Mouse (Mus musculus) embryonic facial prominence, embryonic 14.5 days (tissue): ENCODE results near the gene Ankrd27. TPM values are rescaled to one million over a fixed set of nuclear protein-coding genes. Genes with fewer than 3 reads are reported as not detected.
"Not testable (repeated sequence)": the region's sequence is repeated elsewhere in the genome, so short reads cannot be mapped to it uniquely, and the experiment has no call there.

ENCODE experiments used
- ATAC-seq: fragments of 200-750 bp; cut with Nextera tagmentation; 2 replicates; pipeline ENCODE4 v1.8.0; 2017; ENCODE audit warnings: low read depth, moderate number of reproducible peaks, moderate TSS enrichment
- DNase-seq: peaks from one replicate; pipeline ENCODE4 v3.0.0-alpha.2; 2015; ENCODE audit warnings: low spot score
- H3K27ac ChIP-seq: fragments of 300-500 bp; sonication (generic); replicated peaks from 2 replicates; pipeline ENCODE4 v1.5.1; 2014; ENCODE audit warnings: low read depth, mild to moderate bottlenecking, low read length, moderate library complexity
- H3K27me3 ChIP-seq: fragments of 300-500 bp; sonication (generic); replicated peaks from 2 replicates; pipeline ENCODE4 v1.6.1; 2014; ENCODE audit warnings: low read length; ENCODE audit not compliant: control insufficient read depth, insufficient read depth
- H3K36me3 ChIP-seq: fragments of 300-500 bp; sonication (generic); 2 replicates; pipeline ENCODE4 v1.6.1; 2014; ENCODE audit warnings: low read length, mixed read lengths; ENCODE audit not compliant: control insufficient read depth, insufficient read depth
- H3K4me1 ChIP-seq: fragments of 300-500 bp; sonication (generic); 2 replicates; pipeline ENCODE4 v1.6.1; 2014; ENCODE audit warnings: antibody characterized with exemption, low read length; ENCODE audit not compliant: control insufficient read depth, insufficient read depth
- H3K4me2 ChIP-seq: fragments of 300-500 bp; sonication (generic); 2 replicates; pipeline ENCODE4 v1.6.1; 2014; ENCODE audit warnings: low read depth, mild to moderate bottlenecking, low read length, moderate library complexity, mixed read lengths
- H3K4me3 ChIP-seq: fragments of 300-500 bp; sonication (generic); 2 replicates; pipeline ENCODE4 v1.5.1; 2014; ENCODE audit warnings: low read depth, mild to moderate bottlenecking, low read length
- H3K9ac ChIP-seq: fragments of 300-500 bp; sonication (generic); 2 replicates; pipeline ENCODE4 v1.6.1; 2014; ENCODE audit warnings: low read depth, mild to moderate bottlenecking, low read length, moderate library complexity, mixed read lengths
- H3K9me3 ChIP-seq: fragments of 300-500 bp; sonication (generic); 2 replicates; pipeline ENCODE4 v1.6.1; 2016; ENCODE audit warnings: low read length; ENCODE audit not compliant: control insufficient read depth
- WGBS: fragments of 180-500 bp; shearing (Covaris S2); extraction: QIAGEN DNeasy Blood & Tissue Kit; methylation state at CpG from one replicate; pipeline ENCODE4 v1.1.7; 2014; 5-methylcytosine and 5-hydroxymethylcytosine counted together
- polyA plus RNA-seq: library from polyadenylated mRNA; unstranded; fragments of >200 nt; fragmentation: Nextera tagmentation; extraction: Ambion mirVana; gene quantifications from 2 replicates; pipeline ENCODE4 v1.2.1, GENCODE M21; 2014

The Ankrd27 gene
- polyA plus RNA-seq, 1 experiment from 2014 or later, result 42.0 TPM

GRCm38 (mm10) chr7:35556905-35557304 lies 29.1 kb upstream of the Ankrd27 start:
- 85% methylated on average over 5 of the region's 5 CpGs for WGBS
- Histone ChIP-seq H3K4me2 (no peak overlapping the region), H3K4me3 (no peak overlapping the region), H3K36me3 (no peaks in the 10 kb centered on the region), H3K9ac (no peak overlapping the region), H3K9me3 (no peaks in the 10 kb centered on the region), H3K27ac (no peak overlapping the region), H3K4me1 (peaks cover 5% of the 10 kb centered on the region; the same call in 1 of the 2 replicates), H3K27me3 (no peaks in the 10 kb centered on the region)
- DNase-seq (no peak), ATAC-seq (no peak)

GRCm38 (mm10) chr7:35557577-35557976 lies 28.5 kb upstream of the Ankrd27 start:
- 80% methylated on average over 3 of the region's 3 CpGs for WGBS
- DNase-seq (no peak), ATAC-seq (no peak)
- peaks cover 5% of the 10 kb centered on the region; the same call in 1 of the 2 replicates for H3K4me1 ChIP-seq
- no peaks in the 10 kb centered on the region for H3K36me3 ChIP-seq
- H3K4me2 ChIP-seq, result no peak overlapping the region
- H3K27ac ChIP-seq, result no peak overlapping the region
- H3K9me3 ChIP-seq, result no peaks in the 10 kb centered on the region
- H3K9ac ChIP-seq, result no peak overlapping the region
- no peaks in the 10 kb centered on the region for H3K27me3 ChIP-seq
- no peak overlapping the region for H3K4me3 ChIP-seq

- no peak overlapping the region for H3K9ac ChIP-seq
- H3K36me3 ChIP-seq, result no peaks in the 10 kb centered on the region
- no peak for ATAC-seq
- H3K4me3 ChIP-seq, result no peak overlapping the region
- no peak overlapping the region for H3K27ac ChIP-seq
- H3K27me3 ChIP-seq, result no peaks in the 10 kb centered on the region
- no peaks in the 10 kb centered on the region for H3K9me3 ChIP-seq
- H3K4me1 ChIP-seq, result peaks cover 5% of the 10 kb centered on the region; the same call in 1 of the 2 replicates
- no peak for DNase-seq
- no peak overlapping the region for H3K4me2 ChIP-seq
- 42% methylated on average over 2 of the region's 2 CpGs for WGBS
Observed at GRCm38 (mm10) chr7:35558681-35559080, 27.4 kb upstream of the Ankrd27 start.

GRCm38 (mm10) chr7:35559838-35560237 lies 26.2 kb upstream of the Ankrd27 start:
- Histone ChIP-seq H3K4me1 (peaks cover 5% of the 10 kb centered on the region; the same call in 1 of the 2 replicates), H3K4me3 (no peak overlapping the region), H3K36me3 (no peaks in the 10 kb centered on the region), H3K9me3 (no peaks in the 10 kb centered on the region), H3K27me3 (no peaks in the 10 kb centered on the region), H3K4me2 (no peak overlapping the region), H3K9ac (no peak overlapping the region), H3K27ac (no peak overlapping the region)
- DNase-seq (no peak), ATAC-seq (no peak)
- 83% methylated on average over 3 of the region's 3 CpGs for WGBS

DNA sequence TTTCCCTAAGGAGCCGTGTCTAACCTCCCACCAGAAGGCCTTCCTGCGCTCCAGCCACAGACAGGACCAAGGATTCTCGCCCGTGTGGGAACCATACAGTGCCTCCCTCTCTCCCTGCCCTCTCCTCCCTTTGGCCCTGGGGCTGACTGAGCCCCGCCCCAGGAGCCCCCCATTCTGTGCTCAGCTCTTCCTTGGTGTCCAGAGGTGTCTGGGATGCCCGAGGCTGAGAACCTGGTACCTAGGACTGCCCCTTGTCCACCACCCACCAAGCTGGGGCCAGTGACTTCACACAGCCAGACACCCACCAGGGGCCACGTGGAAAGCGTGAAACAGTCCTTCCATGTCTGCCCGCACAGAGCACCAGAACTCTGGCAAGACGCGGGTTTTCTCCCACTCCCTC lies 23.0 kb upstream of the Ankrd27 start:
- no peak overlapping the region for H3K4me3 ChIP-seq
- ATAC-seq, result no peak
- no peaks in the 10 kb centered on the region for H3K27me3 ChIP-seq

GRCm38 (mm10) chr7:35564067-35564865 lies 21.8 kb upstream of the Ankrd27 start:
- Histone ChIP-seq H3K9me3 (no peaks in the 10 kb centered on the region), H3K4me1 (no peaks in the 10 kb centered on the region), H3K9ac (no peak overlapping the region), H3K27ac (no peak overlapping the region), H3K4me3 (no peak overlapping the region), H3K27me3 (no peaks in the 10 kb centered on the region), H3K36me3 (no peaks in the 10 kb centered on the region), H3K4me2 (no peak overlapping the region)
- 77% methylated on average over 2 of the region's 2 CpGs for WGBS
- DNase-seq, result no peak
- ATAC-seq, result no peak

More for the DNA sequence above, 23.0 kb upstream of the Ankrd27 start:
- no peaks in the 10 kb centered on the region for H3K4me1 ChIP-seq
- no peaks in the 10 kb centered on the region for H3K36me3 ChIP-seq
- 66% methylated on average over 11 of the region's 11 CpGs for WGBS
- H3K9ac ChIP-seq, result no peak overlapping the region
- H3K4me2 ChIP-seq, result no peak overlapping the region
- H3K27ac ChIP-seq, result no peak overlapping the region
- DNase-seq, result no peak
- no peaks in the 10 kb centered on the region for H3K9me3 ChIP-seq

- not testable (repeated sequence) for H3K4me2 ChIP-seq, ATAC-seq, H3K27ac ChIP-seq, H3K9ac ChIP-seq, H3K36me3 ChIP-seq, H3K9me3 ChIP-seq, DNase-seq, H3K27me3 ChIP-seq, H3K4me1 ChIP-seq, H3K4me3 ChIP-seq
- 80% methylated on average over 10 of the region's 10 CpGs for WGBS
Observed at GRCm38 (mm10) chr7:35564872-35565271, 21.2 kb upstream of the Ankrd27 start.

DNA sequence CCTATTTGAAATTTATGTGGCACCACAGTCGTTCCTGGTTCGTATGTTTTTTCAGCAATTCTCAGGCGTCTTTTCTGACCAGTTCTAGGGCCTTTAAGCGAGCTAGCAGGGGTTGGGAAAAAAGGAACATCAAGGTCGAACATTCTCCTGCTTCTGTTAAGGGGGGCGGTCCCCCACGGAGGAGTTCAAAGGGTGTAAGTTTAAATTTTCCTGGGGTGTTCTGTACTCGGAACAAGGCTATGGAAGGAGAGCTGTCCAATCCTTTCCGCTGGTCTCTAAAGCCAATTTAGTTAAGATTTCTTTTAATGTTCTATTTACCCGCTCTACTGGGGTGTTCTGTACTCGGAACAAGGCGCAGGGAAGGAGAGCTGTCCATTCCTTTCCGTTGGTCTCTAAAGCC lies 20.1 kb upstream of the Ankrd27 start:
- H3K9ac ChIP-seq, ATAC-seq, H3K4me3 ChIP-seq, DNase-seq, H3K4me1 ChIP-seq, H3K4me2 ChIP-seq, H3K9me3 ChIP-seq, H3K36me3 ChIP-seq, H3K27ac ChIP-seq, H3K27me3 ChIP-seq: not testable (repeated sequence)
- 76% methylated on average over 13 of the region's 13 CpGs for WGBS

- not testable (repeated sequence) for H3K27ac ChIP-seq, H3K4me2 ChIP-seq, H3K9ac ChIP-seq, H3K27me3 ChIP-seq, H3K36me3 ChIP-seq, H3K4me1 ChIP-seq, H3K4me3 ChIP-seq, H3K9me3 ChIP-seq, DNase-seq, ATAC-seq
- 90% methylated on average over 4 of the region's 4 CpGs for WGBS
Observed at GRCm38 (mm10) chr7:35569724-35570123, 16.3 kb upstream of the Ankrd27 start.
